Mouse (Mus musculus) cerebellum, adult 9-11 months (tissue): ENCODE data around the gene Prrc2a.

Experiments used
- DNase-seq: peaks from one replicate; pipeline ENCODE4 v3.0.0; 2022

The Prrc2a gene

GRCm38 (mm10) chr17:35101161-35101560, 63.5 kb downstream of the Prrc2a start:
- no peak for DNase-seq

GRCm38 (mm10) chr17:35100196-35100765, 64.4 kb downstream of the Prrc2a start:
- DNase-seq = no peak
